Mouse (Mus musculus) c-Kit-positive CD71-positive TER-119-negative erythroid progenitor cells, embryonic 14.5 days (primary cell): ENCODE results near the gene Id1.

ENCODE experiments used
- DNase-seq: peaks from one replicate; pipeline ENCODE4 v3.0.0-alpha.2; 2013; ENCODE audit warnings: low read depth

Gene Id1

GRCm38 (mm10) chr2:152753944-152754711, 18.1 kb downstream of the Id1 start, which contains the start of gene Cox4i2:
TSS of gene Cox4i2 (plus strand) at chr2:152754173.
- DNase-seq = no peak

DNA sequence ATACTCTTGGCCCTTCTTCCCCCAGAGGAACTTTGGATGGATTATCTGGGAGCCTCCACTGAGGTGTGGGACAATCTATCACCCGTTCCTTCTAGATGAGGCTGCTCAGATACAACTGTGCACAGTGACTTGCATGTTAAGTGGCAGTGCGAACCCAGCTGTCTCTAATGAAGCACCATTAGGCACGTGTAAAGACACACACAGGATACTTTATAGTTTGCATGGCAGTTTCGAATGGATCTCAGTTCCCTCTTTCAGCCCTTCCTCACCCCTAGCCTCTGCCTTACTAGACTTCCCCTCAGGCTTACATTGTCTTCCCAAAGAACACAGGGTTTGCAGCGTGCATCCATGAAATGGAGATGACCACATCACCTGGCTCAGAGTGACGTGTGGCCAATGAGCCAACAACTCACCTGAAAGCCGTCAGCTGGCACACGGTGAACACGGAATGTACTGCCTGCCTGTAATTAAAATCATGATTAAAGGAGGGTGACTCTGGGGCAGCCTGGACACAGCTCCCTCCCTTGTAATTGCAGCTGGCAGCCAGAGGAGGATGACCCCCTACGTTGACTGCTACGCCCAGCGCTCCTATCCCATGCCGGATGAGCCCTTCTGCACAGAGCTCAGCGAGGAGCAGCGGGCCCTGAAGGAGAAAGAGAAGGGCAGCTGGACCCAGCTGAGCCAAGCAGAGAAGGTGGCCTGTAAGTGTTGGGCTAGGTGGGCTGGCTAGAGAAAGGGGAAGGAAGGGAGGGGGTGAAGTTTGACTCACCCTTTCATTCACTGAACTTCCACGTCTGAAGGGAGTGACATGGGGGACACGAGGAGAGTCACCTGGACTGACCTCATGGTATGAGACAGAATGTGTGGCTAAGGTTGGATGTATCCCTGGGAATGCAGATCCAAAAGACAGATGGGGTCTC, 20.7 kb downstream of the Id1 start:
- no peak for DNase-seq

DNA sequence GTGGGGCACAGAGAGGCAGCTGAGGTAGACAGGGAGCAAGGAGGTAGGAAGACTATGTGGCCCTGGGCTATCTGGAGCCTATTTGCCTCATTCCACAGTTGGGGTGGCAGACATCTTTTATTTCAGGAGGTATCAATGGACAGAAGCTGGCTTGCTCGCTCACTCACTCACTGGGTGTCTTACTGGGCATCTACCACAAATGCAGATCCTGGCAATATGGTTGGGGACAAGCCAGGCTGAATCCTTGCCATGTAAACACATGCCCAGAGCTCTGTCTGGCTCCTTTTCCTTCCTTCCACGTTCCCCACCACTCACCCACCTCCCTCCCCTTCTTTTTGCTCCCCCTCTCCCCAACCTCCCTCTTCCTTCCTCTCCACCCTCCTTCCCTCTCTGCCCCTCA, 21.4 kb downstream of the Id1 start:
- DNase-seq = no peak

DNA sequence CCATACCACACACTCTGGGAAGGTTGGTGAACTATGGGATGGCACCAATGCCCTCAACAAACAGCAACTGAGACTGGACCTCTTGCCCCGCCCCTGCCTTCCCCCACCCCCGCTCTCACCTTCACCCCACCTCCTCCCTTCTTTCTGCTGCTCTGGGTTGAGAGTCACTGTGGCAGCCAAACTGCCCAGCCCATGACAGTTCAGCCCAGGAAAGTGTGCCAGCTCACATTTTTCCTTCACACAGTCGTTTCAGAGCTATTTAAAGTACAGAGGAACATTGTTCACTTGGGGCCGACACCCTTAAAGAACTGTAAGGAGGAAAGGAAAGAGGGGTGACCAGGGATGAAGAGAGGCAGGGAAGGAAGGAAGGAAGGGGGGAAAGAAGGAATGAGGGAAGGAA, 22.3 kb downstream of the Id1 start:
- no peak for DNase-seq

GRCm38 (mm10) chr2:152763310-152763709, 27.3 kb downstream of the Id1 start:
- DNase-seq = no peak

GRCm38 (mm10) chr2:152764172-152765044, 28.4 kb downstream of the Id1 start:
- no peak for DNase-seq

DNA sequence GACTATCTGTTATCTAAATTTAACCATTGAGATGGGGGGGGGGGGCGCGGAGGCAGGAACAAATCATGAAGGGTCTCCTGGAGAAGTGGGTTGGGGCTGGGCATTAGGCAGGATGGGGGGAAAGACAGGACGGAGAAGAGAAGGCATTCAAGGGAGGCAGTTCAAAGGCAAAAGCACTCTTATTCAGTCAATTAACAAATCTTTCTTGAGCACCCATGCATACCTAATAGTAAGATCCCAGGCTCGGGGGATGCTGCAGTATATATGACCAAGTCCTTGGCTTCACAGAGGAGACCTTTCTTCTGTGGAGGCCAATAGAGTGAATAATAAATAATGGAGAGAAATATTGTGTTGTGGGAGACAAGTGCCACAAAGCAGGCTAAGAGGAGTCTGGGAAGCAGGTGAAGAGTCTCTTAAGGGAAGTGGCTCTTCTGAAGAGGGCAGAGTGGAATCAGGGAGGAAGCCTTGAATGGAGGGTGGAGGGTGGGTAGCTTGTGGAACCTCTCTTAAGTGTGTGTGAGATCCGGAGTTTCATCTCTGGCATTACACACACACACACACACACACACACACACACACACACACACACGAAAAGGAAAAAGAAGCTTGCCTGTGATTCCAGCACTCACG, 29.1 kb downstream of the Id1 start:
- no peak for DNase-seq

GRCm38 (mm10) chr2:152766387-152767123, 30.5 kb downstream of the Id1 start:
- peak; percentile 84 for DNase-seq

DNA sequence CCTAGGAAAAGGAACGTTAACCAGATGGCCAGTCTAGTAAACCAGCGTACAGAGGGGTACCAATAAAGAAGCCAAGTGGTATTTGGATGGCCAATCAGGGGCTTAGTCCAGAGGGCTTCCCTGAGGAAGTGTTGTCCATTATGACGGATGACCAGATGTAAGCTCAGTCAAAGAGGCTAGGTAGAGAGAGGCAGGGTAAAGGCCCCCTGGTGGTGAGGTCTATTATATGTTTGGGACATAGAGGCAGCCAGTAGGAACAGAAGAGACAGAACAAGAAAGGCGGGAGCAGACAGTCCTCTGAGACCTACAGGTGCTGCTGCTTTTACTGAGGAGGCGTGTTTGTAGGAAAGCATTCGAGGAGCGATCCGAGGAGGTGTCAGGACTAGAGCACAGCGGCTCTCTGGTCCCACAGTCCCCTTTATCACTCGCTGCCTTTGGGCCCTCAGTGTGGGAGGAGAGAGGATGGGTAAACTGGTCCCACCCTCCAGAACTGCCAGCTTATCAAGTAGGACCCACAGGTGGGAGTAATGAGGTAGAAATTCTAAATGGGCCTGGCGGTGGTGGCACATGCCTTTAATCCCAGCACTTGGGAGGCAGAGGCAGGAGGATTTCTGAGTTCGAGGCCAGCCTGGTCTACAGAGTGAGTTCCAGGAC, 31.7 kb downstream of the Id1 start:
- peak; percentile 59 for DNase-seq

DNA sequence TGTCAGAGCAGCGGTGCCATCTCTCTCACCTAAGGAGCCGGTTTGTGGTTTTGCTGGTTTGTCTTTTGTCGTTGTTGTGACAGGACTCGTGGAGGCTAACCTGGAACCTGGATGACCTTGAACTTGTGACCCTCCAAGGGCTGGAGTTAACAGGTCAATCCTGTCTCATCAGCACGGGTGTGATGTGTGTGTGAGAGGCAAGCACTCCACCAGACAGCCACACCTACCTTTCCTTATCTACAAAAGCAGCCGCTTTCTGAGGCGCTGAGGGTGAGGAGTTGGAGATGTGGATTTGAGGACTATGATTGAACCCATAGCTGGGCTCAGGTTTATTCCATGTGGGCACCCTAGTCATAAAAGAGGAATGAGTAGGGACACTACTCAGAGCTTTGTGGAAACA, 33.6 kb downstream of the Id1 start:
- peak; percentile 65 for DNase-seq

GRCm38 (mm10) chr2:152771571-152771970, 35.5 kb downstream of the Id1 start:
- DNase-seq = no peak

DNA sequence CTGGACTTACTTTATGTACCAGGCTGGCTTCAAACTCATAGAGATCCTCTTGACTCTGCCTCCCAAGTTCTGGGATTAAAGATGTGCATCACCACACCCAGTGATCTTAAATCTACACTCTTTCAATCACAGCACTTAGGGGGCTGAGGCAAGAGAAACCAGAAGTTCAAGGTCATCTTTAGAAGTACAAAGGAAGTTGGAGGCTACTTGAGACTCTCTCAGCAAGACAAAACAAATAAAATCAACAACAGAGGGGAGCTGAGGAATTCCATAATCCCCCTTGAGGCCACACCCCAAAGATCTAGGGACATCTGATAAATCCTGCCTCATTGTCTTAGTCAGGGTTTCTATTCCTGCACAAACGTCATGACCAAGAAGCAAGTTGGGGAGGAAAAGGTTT, 36.2 kb downstream of the Id1 start:
- DNase-seq = no peak

DNA sequence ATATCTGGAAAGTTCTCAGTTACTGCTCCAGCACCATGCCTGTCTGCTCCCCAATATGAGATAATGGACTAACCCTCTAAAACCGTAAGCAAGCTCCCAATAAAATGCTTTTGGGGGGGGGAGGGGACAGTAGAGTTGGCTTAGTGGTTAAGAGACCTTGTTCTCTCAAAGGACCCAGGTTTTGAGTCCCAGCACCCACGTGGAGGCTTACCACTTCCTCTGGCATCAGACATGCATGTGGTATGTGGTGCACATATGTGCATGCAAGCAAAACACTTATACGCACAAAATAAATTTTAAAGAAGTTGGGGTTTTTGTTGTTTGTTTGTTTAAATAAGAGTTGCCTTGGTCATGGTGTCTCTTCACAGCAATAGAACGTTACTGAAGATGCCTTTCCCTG, 39.3 kb downstream of the Id1 start:
- DNase-seq = no peak

- DNase-seq = no peak
These were observed 40.0 kb downstream of the Id1 start for GRCm38 (mm10) chr2:152776019-152776418.

- DNase-seq = no peak
These were observed 40.4 kb downstream of the Id1 start for GRCm38 (mm10) chr2:152776435-152776834.

DNA sequence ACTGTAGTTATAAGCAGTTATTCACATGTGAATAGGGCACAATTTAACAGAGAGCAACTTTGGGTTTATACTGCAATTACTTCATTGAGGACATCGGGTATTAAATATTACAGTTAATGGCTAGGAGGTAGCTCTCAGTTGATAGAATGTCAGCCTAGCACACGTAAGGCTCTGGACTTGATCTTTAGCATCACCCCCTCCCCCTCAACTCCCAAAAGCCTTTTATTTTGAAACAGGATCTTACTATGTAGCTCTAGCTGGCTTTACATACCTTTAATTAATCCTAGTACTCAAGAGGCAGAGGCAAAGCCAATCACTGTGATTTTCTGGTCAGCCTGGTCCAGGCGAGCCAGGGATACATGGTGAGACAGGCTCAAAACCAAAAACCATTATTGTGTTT, 41.0 kb downstream of the Id1 start:
- no peak for DNase-seq

DNA sequence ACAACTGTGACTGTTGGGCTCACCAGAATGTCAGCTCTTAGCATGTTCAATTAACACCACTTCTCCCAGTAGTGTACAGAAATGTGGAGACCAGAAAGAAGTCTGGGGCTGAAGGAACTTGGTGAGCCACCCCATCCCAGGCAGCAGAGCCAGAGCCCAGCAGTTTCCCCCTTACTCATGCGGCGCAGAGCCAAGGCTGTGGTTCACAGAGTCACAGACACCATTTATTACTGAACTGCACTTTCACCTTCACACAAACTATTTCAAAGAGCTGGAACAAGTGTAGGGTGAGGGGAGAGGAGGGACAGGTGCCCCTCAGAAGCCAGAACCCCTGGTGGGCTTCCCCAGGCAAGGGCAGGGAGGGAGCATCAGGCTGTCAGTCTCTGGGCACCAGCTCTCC, 44.4 kb downstream of the Id1 start:
- no peak for DNase-seq

DNA sequence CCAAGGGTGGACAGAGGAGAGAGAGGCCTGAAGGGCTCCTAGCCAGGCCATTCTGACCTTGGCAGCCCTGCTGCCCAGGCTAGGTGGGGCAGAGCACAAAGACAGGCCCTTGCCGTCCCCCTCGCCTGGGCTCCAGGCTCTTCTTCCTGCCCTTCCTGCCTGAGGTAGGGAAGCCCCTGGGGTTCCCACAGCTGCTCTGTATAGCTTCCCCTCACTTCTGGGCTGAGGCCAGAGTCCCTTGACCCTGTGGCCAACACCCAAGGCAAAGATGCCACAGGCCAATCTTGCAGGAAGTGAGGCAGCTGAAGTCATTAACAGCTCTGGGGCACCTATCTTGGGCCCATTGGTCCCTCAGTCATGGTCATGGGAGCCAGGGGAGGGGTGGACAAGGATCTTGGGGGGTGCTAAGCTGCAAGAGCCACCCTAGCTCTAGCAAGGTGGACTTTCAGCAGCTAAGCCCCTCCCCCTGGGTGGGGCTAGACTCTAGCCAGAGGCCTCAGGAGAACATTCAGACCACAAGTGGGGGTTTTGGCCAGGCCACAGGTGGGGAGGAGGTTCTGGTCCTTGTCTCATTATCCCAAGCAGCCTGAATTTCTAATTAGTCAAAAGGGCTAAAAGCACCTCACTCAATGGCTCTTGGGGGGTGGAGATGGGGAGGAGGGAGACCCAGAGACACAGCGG, 45.1 kb downstream of the Id1 start:
- DNase-seq = no peak

- no peak for DNase-seq
These were observed 46.6 kb downstream of the Id1 start for GRCm38 (mm10) chr2:152782656-152783055.

- DNase-seq = no peak
These were observed 47.2 kb downstream of the Id1 start for GRCm38 (mm10) chr2:152783241-152783640.
